Mouse (Mus musculus) inflammation-experienced regulatory T-cells, adult 6 months (primary cell): ENCODE results near the gene Bnc2. TPM values are rescaled to one million over a fixed set of nuclear protein-coding genes. Genes with fewer than 3 reads are reported as not detected.

Source experiments
- ATAC-seq: one replicate; pipeline ENCODE4 v1.8.0; 2017
- polyA plus RNA-seq, 3 experiments: library from polyadenylated mRNA; unstranded; fragments of 100-300 nt; shearing (Covaris generic); gene quantifications; one replicate each; pipeline ENCODE4 v1.2.1; 2017

Bnc2 gene
- polyA plus RNA-seq, 3 experiments from 2014 or later, result not detected

DNA sequence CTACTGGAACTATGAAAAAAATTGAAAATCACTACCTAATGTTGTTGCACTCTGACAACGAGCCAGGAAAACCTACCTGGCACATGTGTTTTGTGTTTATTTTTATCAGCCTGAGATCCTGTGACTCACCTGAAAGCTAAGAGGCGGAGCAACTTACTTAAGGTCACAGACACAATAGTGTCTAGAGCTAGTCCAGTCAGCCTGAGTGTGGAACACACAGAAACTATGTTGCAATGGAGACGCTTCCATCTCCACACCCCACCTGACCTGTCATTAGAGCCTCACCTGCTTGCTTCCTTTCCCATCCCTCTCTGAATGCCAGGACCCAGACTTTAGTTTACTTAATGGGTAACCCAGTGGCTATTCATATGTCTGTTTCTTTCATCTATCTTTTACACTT is 364.2 kb downstream of the Bnc2 start:
- no peak for ATAC-seq

DNA sequence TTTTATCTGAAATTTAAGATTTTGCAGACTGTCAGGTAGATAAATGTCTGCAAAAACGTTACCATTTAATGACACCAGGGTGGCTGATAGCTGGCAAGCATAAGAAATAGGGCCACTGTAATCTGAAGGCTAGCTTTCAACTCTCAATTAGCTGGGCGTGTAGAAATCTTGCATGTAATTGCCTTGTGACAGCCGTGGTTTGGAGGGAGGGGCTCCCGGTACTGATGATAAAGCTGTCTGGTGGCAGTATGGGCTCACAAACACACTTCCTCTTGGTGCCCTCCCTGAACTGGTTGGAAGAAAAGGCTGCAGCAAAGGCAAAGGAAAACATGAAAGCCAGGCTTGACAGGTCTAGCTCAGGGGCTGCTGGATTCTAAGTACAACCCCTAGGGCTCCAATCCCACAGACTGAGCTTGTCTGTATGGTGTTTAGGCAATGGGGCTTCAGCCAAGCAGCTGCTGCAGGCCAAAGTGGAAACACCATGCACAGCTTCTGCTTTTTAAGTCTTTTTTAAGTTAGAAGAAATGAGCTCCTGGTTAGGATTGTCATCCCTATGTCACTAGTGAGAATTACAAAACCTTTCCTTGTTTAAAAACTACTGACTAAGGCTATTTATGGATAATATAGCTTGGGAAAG is 366.7 kb downstream of the Bnc2 start:
- ATAC-seq, result no peak

DNA sequence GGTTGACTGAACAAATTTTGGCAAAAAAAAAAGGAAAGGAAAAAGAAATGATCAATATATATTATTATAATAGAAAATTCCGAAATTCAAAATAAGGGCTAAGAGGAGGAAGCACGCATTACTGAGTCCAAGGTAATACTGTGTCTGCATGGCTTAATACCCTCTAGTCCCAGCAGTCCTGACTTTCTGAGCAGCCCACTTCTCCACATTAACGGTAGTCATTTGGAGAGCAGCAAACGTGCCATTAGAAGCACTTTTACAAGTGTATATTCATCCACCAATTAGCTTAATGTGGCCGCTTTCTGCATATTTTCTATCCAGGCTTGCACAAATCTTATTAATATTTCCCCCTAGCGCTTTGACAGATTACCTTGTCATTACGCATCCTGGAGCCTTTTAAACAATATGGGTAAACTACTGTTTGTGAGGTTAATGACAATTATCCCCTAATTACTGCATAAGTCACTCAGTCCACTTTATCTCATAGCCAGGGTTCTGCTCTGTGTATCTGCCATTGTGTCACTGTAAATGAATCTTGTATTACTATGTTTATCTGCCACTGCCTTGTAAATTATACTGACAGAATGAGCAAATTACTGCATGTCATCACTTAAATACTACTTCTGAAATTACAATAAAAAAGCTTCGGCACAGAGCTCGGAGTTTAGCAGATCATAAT is 368.0 kb downstream of the Bnc2 start:
- ATAC-seq, result no peak

DNA sequence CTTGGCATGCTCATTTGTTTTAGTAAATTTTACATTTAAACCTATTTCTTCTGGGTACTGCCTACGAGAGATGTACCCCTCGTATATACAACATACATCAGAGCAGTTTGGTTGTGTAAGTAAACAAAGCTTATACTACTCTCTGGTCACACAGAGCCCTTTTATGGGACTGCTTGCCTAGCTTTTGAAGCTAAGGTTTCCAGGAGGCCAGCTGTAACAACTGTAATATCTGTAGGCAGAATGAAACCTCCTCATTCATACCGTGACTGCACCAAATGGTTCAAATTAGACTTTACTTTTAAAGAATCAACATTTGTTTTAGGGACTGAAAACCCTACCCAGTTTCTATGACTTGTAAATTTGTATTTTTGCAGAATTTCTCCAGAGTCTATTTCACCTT is 372.1 kb downstream of the Bnc2 start:
- ATAC-seq, result no peak

DNA sequence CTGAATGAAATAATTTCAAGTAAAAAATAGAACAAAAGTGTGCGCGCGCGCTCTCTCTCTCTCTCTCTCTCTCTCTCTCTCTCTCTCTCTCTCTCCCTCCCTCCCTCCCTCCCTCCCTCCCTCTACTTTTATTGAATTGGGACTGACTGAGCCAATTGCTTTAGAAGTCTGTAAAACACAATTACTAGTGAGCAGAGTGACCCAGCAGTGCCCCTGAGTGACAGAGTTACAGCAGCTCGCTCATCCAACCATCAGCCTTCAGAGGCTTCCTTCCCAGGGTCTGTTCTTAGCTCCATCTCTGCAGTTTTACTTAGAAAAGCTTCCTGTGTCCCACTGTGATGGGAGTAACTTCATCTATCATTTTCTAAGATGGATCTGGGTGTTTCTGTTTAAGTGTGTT is 389.9 kb downstream of the Bnc2 start:
- no peak for ATAC-seq

DNA sequence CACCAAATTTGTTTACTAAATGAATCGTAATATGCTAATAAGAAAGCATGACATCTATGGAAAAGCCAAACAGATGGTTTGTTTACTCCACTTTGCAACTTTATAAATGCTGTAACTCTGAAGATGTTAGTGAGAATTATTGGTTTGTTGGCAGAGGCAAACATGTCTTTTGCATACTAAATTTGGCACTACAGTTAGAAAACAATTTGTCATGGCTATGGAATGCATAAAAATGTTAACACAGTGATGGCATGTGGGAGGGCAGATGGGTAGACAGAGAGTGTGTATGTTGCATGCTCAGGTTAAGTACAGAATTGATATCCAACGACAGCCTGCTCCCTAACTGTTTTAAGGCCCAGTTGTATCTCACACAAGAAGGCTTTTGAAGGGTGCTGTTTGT is 392.4 kb downstream of the Bnc2 start:
- no peak for ATAC-seq

DNA sequence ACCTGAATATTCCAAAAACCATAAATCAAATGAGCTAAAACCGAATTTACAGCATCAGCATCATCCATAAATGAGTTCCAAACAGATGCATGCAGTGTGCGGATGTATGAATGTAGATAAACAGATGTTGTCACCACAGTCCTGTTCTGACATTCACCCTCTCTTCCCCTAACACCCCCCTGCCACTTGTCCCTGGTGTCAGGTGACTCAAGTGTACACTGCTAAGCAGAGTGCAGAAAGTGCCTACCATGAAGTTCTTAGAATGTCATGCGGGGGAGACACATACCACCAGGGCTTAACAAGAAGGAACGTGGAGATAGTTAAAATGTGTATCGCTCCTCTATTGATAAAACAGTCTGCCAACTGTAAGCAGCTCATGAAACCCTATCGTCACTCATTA is 396.9 kb downstream of the Bnc2 start:
- ATAC-seq, result no peak

DNA sequence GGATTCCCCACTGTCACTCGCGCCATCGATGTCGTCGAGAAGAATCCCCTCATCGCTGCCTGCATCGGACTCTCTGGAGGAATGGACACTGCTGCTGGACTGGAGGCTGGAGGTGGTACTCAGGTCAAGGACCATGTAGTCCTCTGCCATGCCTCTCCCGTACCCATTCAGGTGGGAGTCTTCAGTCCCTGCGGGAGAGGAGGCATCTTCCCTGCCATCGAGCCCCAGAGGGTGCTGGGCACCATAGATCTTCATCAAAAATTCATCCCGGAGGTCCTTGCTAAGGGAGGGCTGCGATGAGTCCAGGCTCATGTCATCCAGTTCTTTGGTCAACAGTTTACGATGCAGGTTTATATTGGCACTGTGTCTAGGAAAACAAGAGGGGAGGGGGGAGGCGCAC is 399.0 kb downstream of the Bnc2 start:
- ATAC-seq, result no peak

DNA sequence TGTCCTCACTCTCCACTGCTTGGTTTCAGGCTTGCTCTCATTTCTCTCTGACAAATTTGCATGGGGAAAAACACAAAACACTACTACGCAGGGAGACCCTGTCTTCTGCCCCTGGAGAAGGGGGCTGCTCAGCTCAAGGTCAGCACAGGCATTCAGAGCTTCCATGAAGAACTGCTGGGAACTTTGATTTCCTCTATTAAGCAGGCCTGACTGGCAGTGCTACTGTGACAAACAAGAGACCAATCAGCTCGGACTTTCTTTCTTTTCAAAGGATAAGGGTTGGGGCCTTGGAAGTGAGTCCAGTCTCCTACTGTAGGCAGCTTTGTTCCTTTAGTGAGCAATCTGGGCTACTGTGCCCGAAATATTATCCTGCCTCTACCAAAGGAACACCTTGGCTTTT is 400.9 kb downstream of the Bnc2 start:
- ATAC-seq, result no peak

DNA sequence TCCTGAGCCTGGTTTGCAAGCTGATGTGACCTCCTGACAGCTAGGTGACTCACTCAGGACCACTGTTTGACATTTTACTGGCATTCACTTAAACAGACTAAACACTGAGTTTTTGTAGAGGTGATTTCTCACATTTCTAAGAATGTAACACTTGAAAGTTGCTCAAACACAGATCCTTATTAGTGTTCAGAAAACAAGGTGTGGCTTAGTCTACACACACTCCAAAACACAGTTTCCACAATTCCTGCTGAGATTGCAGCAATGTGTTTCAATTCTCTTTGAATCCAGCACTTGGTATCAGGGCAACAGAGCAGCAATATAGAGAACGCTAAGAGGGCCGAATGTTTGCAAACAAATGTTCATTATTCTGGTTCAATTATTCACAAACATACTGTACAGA is 402.2 kb downstream of the Bnc2 start:
- ATAC-seq, result no peak

DNA sequence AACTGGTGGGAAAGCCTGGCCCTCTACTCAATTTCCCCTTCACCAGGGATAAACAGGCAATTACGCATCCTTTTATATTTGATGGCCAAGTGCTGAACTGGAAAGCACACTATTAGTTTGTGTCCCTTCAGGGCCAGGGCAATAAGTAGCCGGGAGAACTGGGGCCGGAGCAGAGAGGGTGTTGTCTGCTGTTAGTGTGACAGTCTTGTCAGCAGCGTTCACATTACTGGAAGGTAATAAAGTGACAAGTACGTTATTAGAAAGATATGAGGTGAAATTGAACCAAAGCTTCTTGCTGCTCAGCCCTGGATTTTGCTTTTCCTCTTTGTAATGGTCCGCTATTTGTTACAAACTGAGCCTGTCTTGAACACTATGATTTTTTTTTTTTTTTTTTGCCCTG is 405.2 kb downstream of the Bnc2 start:
- no peak for ATAC-seq

DNA sequence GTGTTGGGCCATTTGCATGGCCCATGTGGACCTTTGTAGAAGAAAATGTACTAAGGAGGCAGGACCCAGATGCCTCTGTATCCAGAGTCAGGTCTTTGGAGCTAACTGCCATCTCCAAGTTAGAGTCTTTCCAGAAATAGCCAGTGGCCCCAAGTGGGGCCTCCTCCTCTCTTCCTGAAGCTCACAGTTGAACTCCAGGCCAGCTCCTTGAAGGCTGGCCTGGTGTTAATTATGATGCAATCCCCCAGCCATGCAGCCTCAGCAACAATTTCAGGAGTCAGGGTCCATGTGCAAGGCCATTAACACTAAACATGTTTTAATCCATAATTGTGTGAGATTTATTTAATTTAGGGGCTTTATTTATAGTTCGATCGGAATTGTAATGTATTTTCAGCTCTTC is 427.7 kb downstream of the Bnc2 start:
- ATAC-seq, result no peak

DNA sequence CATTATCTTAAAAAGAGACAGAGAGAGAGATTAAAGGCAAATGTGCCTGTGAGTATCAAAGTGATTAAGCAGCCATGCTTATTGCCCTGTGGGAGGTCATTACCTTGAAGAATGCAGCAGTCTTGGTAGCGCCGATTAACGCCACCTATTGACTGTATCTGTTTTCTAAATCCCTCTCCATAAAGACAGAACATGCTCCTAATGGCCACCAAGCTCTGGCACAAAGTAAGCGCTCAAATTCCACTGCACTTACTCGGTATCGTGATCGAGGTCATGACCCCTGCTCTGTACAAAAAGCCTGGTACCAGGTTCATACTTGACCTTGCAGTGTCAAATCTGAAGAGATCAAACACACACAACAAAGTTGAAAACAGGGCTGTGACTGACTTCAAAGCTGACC is 442.7 kb downstream of the Bnc2 start:
- no peak for ATAC-seq

DNA sequence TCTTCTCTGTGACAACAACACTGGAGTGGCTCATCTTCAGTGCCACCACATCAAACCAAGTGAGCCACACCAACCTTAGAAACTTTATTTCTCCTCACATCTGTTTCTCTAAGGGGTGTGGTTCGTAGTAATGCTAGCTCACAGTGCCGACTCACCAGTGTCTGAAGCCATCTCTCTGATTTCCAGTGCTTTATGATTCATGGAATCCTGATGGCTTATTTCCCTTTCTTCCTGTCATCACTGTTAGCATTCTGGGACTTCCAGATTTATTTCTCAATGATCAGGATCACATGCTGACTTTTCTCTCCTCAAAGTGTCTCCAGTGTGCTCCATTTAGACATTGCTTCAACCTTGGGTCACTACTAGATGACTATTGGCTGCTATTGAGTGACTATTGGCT is 443.8 kb downstream of the Bnc2 start:
- no peak for ATAC-seq

DNA sequence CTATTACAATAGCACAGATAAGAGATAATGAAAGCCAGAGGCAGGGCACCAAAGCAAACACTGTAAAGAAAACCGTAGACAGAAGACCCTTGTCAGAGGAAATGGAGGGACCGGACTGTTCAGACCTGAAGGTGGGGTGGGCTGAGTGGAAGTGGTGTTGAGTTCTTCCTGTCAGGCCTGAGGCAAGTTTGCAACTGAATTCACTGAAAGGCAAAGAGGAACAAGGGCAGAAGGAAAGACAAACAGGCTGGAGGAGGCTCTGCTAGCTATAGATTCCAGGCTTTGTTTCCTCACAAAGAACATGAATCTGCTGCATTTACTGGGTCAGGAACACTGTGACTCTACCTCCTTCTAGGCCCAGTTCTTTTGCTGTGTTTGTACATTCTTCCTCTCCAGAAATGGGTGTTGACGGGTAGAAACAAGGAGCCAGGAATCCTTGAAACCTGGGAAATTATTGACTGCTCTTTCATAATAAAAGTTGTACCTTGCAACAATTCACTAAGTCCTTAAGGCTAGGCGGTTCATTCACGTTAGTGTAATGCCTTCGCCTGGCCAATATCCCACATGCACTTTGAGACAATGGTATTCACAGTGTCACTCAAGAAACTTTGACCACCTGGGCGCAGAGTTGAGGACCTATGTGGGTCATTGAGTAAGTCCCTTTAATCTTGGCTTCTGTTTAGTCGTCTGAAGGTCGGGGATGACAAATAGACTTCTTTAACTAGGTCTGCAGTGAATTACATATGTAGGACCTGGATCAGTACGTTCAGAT is 445.7 kb downstream of the Bnc2 start:
- ATAC-seq, result no peak

DNA sequence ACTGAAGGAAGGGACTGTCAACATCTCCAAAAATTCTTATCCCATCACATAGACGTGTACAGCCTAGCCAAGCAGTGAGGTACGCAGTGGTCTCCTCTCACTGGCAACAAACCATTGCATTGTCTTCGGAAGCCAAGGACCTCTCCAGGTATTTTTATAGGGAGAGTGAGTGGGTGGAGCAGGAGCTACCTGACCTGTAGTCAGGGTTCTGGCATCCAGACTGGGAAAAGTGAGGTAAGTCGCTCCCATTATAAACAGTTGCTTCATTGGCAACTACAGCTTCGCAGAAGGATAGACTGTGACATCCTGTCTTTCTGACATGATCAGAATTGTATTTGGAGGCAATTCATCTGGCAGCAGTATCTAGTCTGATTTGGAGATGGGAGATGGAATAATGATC is 446.5 kb downstream of the Bnc2 start:
- no peak for ATAC-seq

Other genes with a start within 250 kb of the Bnc2 start
- 1 to 10 TPM; 3.8 to 6.2 (median 4.9) TPM for gene Cntln, start 209.0 kb upstream of the Bnc2 start, polyA plus RNA-seq